Mouse (Mus musculus): Measurements from ENCODE around the gene Apba2.

Apba2 gene

GRCm38 (mm10) chr7:64725967-64726695, 224.6 kb downstream of the Apba2 start:
- no peak for DNase-seq (ENCODE audit: low spot score in 2 of 2)

DNA sequence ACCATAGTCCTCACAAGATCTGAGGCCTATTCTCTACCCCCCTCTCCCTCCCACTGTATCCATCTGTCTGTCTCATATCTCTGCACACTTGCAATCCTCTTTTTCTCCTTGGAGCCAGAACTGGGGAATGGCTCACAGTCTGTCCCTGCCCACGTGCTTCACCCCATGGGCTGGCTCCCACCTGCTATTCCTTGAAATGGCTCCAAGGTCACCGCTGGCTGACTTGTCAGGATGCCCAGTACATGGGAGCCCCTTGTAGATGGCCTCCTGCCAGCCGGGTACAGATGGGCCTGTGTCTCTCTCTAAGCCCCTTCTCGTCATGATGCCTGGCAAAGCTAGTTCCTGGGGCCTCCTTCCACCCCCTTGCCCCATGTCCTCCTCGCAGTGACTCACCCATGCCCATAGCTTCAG, 226.7 kb downstream of the Apba2 start:
- no peak for DNase-seq (ENCODE audit: low spot score in 2 of 2)

- no peak for DNase-seq (ENCODE audit: low spot score in 2 of 2)
Observed at GRCm38 (mm10) chr7:64728816-64729215, 227.3 kb downstream of the Apba2 start.

DNA sequence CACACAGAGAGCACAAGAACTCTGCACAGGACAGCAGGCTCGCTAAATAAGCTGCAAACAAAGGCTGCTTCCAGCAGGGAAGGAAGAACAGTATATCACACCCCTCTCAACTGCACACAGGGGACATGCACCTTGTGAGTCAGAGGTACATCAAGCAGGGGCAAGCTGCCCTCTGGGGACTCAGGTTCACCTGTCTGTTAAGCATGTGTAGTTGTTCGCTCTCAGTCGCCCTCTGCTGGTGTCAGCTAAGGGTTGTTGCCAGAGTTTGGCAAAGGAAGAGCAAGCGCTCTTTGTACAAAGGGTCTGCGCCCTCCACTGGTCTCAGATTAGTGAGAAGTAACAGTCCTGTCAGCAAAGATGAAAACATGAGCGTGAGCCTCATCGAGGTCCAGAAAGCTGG, 228.3 kb downstream of the Apba2 start:
- peak in 1 of 2 experiments; percentile 32 for DNase-seq (ENCODE audit: low spot score in 2 of 2)

GRCm38 (mm10) chr7:64739131-64739530, 237.6 kb downstream of the Apba2 start:
- no peak for DNase-seq (ENCODE audit: low spot score in 2 of 2)

DNA sequence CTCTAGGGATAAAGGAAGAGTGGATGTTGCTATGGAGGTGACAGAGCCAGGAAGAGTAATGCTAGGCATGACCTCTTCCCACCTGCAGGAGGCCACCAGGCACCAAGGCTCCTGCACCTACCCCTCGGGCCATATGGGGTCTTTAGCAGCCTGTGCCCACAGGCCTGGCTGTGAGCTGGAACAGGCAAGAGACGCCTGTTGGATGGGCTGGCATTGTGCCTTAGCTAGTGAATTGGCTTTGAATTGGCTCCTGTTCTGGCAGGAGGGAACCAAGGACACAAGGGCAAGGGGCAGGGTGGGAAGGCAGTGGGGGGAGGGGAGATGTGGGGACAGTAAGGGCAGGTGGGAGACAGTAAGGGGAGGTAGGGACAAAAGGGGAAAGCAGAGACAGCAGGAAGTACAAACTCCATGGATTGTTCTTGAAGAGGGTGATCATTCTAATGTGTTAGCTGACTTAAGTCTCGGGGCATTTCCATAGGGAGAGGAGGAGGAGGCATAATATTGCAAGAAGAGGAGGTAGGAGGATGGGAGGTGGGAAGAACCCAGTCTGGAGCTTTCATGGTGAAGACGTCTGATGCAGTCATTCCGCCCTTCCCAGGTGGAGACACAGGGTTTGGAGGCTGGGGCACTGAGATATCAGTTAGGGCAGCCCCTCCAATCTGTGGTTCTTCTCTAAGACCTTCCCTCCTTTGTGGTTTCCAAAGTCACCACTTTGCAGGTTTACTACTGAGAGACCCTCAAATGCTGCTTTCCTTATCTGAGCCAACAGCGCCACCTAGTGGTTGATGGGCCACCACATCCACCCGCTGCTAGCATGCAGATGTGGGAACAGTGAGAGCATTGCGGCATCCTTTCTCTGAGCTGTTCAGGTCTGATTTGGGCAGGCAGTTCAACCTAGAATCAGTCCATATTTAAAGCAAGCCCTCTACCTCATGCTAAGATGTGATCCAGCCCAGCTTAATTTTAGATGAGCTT, 240.1 kb downstream of the Apba2 start:
- DNase-seq (ENCODE audit: low spot score in 2 of 2) = peak; percentile 36 to 78

DNA sequence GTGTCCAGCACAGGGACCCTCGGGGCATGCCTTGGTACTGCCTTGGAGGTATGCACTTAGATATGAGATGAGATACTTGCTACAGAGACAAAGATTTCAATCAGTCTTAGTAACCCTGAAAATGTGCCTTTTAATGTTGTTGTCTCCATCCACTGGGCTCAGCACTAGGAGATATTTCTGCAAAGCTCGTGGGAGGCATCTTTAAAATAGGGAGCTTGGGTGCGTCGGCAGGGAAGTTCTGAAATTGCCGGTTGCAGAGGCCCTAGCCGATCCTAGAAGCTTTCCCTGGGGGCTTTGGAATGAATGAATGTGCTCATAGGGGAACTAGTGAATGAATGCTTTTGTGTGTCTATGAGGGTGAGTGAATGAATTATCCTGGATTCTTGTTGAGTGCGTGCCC, 242.1 kb downstream of the Apba2 start:
- no peak for DNase-seq (ENCODE audit: low spot score in 2 of 2)

DNA sequence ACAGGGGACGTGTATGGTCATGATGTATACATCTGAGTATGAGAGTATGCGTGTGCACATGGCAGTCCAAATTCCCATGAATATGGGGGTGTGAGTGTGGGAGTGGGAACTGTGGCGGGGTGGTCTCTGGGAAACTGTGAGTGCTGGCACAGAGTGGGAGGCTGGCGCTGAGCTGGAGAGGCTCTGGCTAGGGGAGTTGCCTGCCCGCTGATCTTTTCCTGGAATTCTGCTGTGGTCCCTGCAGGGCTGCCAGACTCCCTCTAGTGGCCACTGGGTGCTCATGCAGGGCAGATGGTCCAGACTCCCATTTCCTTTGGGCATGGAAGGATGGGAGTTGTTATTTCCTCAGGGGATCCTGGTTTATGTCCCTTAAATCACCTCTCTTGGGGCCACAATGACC, 250.0 kb downstream of the Apba2 start:
- peak; percentile 6 to 21 for DNase-seq (ENCODE audit: low spot score in 2 of 2)

GRCm38 (mm10) chr7:64752133-64752532, 250.6 kb downstream of the Apba2 start:
- no peak for DNase-seq (ENCODE audit: low spot score in 2 of 2)

DNA sequence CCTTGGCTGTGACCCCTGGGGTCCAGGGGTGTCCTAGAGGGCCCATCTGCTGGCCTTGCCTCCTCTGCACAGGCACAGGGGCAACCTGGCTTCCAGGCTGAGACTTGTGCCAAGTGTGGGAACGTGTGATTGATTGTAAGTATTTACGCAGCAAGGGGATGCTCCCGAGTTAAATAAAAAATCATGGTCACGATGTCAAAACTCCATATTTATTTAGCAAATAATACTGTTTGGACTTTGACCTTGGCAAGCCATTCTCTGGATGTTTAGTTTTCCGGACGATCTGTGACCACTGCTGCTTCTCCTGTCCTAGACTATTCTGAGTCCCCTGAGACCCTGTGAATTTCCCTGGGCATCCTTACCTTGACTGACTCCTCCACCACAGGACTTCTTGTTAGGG, 252.2 kb downstream of the Apba2 start:
- no peak for DNase-seq (ENCODE audit: low spot score in 2 of 2)

DNA sequence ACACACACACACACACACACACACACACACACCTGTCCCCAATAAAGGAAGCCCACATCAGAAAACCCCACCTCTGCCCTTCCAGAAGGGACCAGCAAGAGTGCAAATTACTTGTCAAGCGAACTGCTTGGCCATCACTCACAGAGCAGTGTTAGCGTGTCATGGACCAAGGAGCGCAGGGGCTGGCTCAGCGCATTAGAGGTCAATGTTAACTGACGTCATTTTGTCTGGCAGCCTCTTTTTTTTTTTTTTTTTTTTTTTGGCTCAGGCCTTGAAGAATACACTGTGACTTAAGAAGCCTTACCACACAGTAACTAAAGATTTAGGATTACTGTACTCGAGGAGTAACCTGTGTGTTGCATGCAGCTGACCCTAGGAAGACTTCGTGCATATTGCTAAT, 252.7 kb downstream of the Apba2 start:
- DNase-seq (ENCODE audit: low spot score in 2 of 2) = no peak

GRCm38 (mm10) chr7:64755141-64755540, 253.6 kb downstream of the Apba2 start:
- DNase-seq (ENCODE audit: low spot score in 2 of 2) = no peak

DNA sequence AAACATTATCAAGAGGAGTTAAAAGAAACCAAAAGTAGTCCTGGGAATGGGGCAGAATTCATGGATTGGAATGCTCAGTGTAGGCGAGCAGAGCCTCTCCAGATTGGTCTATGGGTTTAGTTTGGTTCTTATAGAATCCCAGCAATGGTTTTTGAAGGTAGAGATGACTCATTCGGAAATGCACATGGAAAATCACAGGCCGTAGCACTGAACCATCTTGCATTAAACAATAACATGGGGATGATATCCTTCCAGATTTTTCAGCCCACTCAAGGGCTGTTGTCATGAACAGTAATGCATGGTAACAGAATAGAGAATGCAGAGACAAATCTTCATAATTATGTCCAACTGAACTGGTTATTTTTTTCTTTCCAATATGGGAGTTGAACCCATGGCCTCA, 264.1 kb downstream of the Apba2 start:
- DNase-seq (ENCODE audit: low spot score in 2 of 2) = no peak

DNA sequence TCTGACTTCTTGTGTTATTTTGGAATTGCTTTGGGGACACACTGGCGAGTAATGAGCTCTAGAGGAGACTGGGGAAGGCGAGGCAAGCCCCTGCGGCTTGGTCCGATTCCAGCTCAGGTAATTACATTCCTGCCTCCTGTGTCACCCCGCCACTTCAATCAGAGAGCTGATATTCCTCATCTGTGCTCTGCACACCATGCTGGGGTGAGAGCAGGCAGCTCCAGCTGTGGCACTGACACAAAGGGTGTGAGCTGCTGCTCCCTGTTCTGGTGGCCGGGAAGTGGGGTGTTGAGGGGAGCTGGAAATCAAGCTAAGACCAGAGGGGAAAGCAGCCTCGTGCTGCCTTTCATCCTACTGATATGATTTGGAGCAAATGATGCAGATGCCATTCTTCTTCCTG, 268.3 kb downstream of the Apba2 start:
- DNase-seq (ENCODE audit: low spot score in 2 of 2) = no peak

DNA sequence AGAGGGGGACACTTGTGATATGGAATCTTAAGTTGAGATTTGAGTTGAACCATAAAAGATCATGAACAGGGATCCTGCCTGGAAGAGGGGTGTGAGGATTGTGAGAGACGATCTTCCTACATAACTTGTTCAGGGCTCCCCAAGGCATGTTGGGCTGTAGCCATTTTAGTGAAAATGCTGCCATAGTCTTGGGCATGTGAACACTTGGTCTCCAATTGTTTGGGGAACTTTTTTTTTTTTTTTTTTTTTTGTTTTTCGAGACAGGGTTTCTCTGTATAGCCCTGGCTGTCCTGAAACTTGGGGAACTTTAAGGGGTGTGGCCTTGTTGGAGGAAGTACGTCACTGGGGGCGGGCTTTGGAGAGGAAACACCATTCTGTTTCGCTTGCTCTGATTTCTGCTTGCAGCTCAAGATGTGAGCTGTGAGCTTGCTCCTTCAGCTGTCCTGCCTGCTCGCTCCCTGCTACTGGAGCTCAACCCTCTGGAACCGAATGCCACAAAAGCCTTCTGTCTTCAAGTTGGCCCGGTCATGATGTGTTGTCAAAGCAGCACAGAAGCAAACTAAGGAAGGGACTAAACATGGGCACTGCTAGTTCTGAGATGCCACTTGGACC, 269.4 kb downstream of the Apba2 start:
- no peak for DNase-seq (ENCODE audit: low spot score in 2 of 2)

DNA sequence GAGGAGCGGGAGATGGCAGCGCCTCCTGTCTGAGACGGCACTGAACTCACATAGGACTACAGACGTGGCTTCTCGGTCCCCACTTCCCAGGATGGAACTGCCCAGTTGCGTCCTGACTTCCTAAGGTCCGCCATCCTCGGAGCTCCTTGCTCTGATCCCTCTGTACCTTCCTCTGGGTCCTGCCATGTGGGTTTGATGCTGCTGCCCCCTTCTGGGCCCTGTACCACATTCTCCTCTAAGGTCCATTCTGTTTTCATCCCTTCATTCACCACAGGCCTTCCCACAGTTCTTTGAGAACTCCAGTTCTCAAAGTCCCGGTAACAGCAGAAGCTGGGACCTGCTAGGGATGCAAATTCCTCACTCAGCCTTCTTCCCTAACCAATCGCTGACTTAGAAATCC, 272.0 kb downstream of the Apba2 start:
- no peak for DNase-seq (ENCODE audit: low spot score in 2 of 2)

- DNase-seq (ENCODE audit: low spot score in 2 of 2) = no peak
Observed at GRCm38 (mm10) chr7:64776708-64777489, 275.4 kb downstream of the Apba2 start.

GRCm38 (mm10) chr7:64779501-64779900, 278.0 kb downstream of the Apba2 start:
- DNase-seq (ENCODE audit: low spot score in 2 of 2) = no peak

GRCm38 (mm10) chr7:64785040-64785439, 283.5 kb downstream of the Apba2 start:
- DNase-seq (ENCODE audit: low spot score in 2 of 2) = no peak

- no peak for DNase-seq (ENCODE audit: low spot score in 2 of 2)
Observed at GRCm38 (mm10) chr7:64791145-64791544, 289.6 kb downstream of the Apba2 start.

- DNase-seq (ENCODE audit: low spot score in 2 of 2) = no peak
Observed at GRCm38 (mm10) chr7:64792031-64792430, 290.5 kb downstream of the Apba2 start.

DNA sequence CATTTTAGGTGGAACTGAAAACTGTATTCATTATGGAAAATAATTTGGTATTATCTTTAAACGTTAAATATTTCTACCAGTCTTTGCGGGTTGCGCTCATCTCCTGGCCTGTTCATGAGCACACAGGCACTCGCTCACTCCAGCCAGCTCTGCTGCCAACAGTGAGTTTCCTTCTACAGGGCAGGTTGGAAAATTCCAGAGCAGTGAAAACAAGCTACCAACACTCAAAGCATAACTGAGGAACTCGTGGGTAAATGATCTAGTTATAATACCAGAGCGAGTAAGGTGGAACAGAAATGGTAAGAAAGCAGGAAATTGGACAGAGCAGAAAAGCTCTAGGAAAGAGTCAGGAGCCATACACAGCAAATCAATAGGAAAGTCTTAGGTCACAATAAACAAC, 294.0 kb downstream of the Apba2 start:
- DNase-seq (ENCODE audit: low spot score in 2 of 2) = no peak
